Mouse (Mus musculus): ENCODE measurements around the gene Polr2g.
A peak's percentile ranks its signal among the peaks of the same experiment; 100 is the strongest.

The Polr2g gene

DNA sequence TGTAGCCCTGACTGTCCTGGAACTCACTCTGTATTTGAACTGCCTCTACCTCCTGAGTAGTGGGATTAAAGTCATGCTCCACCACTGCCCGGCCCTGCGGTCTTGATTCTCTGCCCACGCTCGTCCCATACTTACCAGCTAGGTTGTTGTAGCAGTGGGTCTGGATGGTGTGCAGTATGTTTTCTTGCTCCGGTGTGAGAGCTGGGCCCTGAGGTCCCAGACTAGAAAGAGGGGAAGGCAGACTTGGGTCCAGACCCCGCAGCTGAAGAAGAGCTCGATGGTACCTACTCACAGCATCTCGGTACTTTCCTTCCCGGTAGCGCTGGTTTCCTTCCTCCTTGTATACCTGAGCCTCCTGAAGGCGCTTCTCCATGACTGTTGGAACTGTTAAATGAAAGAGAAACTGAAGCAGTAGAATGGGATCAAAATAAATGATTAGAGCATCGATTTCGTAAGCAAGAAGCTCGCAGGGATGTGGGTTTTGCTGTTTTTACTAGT, 20.0 kb upstream of the Polr2g start:
- DNase-seq = peak in 1 of 2 experiments; percentile 28

DNA sequence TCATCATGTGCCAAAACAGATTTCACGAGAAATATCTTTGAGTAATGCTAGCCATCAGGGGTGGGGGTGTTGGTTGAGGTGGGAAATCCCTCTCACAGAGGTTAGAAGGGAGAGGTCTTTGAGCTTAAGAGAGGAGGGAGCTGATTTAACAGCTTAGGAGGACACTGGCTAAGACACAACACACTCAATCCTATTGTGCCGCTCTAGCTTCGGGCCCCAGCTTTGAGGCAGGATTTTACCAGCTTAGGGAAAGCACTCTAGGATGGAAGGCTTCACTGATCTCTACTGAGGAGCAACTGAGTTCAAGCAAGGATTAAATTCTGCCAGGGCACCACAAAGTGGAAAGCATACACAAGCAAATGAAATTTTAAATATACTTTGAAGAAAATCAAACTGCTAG, 18.6 kb upstream of the Polr2g start:
- DNase-seq = no peak

DNA sequence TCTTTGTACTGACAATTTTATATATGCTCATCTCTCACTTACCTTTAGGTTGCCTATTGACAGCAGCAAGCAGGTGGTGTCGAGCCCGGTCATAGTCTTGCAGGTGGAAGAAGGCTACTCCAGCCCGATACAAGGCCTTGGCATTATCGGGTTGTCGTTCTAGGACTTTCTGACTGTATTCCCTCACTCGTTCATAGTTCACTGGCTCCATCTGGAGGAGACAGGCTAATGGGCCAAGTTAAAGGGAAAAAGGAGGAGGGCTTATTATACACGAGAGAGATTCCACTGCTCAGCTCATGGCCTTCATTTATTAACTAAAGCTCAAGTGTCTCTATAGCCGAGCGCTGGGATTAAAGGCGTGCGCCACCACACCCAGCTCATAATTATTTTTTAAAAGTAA, 17.4 kb upstream of the Polr2g start:
- peak in 1 of 2 experiments; percentile 37 for DNase-seq

DNA sequence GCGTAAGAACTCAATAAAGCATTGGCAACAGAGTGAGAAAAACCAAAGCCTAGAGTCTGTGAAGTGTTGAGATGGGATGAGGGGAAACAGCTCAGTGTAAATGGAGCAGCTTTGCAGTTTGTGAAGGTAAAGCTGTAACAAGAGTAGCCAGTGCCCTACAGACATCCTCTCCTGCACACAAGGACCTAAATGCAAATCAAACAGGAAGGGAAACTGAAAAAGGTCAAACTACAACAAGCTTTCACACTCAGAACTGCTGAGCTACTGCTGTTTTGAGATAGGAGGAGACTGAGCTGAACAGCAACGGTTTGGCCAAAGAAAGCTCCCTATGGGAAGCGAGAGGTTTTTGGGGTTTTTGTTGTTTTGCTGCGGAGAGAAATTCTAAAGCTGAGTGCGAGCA, 8.4 kb upstream of the Polr2g start:
- no peak for DNase-seq

DNA sequence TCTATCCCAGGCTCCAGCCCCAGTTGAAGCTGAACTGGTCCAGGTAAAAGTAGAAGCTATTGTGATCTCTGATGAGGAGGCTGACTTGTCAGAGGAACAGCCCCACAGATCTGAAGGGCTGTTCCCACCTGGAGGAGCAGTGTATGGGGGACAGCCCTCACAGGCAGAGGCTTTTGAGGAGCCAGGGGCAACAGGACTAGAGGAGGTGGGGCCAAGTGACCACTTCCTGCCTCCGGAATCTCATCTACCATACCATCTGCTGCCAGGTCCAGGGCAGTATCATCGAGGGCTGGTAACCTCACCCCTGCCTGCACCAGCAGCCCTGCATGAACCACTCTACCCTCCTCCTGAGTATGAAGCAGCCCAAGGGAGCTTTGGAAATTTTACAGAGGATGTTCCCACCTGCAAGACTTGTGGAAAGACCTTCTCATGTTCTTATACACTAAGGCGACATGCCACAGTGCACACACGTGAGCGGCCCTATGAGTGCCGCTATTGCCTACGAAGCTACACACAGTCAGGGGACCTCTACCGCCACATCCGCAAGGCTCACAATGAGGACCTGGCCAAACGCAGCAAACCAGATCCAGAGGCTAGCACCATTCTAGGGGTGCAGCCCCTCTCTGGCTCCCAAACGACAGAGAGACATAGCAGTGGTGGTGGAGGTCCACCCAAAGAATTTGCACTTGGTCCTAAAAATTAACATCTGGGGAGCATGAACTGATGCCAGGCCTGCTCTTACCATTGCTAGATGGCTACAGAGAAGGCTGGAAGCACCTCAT, 5.7 kb upstream of the Polr2g start:
- DNase-seq = no peak

DNA sequence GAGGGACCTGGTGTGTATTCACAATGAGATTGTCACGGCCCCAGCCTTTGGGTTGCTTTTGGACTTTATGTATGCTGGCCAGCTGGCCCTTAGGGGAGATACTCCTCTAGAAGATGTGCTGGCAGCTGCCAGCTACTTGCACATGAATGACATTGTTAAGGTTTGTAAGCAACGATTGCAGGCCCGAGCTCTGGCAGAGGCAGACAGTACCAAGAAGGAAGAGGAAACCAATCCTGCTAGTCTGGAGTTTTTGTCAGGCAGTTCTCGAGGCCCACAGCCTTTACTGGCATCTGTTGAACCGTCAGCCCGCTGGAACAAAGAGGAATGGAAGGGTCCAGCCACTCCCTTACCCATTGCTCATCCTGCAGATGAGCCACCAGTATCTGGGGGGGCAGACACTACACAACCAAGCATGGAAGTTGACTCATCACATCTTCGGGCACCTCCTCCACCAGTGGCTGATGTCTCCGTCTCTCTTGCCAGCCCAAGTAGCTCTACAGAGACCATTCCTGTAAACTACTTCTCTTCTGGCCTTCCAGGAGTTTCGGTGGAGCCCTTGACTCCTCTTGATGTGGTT, 4.9 kb upstream of the Polr2g start:
- DNase-seq = no peak

DNA sequence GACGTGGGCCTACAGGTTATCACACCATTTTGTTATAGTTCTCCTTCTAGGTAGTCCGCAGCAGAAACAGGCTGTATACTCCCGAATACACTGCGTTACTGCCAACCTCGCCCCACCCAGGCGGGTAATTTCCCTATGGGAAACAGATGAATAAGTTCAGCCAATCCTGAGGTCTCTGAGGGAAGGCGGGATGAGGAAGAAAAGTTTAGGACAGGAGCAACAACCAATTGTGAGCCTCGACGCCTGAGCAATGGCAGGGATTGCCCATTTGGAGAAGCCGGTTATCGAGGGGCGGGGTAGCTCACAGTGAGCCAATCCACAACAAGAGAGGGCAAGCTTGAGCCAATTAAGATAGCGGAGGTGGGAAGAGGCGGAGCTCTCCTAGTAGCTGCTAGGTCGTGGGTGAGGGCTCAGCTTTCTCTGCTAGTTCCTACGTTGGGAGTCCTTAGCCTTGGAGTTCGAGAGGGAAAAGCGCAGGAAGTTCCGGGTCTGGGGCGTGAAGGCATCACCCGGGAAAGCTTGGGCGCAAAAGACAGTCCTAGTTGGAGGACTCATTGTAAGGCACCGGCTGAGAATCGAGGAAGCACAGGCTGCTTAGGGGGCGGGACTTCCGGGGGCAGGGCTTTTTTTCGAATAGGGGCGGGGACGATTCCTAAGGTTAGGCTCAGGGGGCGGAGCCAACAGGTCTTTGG, 3.9 kb upstream of the Polr2g start, which contains the start of gene Zbtb3:
Gene Zbtb3, plus strand, starts transcription at position 426 of the 692 bp plus-strand sequence.
- peak; percentile 93 to 94 for DNase-seq

DNA sequence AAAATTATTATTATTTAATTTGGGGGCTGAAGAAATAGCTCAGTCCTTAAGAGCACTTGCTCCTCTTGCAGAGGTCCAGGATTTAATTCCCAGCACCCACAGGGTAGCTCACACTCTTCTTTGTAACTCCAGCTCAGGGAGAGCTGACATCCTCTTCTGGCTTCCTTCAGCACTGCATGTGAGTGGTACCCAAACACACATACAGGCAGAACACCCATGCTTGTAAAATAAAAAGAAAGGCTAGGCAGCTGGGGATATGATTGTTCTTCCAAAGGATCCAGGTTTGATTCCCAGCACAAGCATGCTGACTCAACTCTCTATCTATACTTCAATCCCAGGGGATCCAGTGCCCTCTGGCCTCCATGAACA, 554 bp upstream of the Polr2g start:
- DNase-seq = no peak

DNA sequence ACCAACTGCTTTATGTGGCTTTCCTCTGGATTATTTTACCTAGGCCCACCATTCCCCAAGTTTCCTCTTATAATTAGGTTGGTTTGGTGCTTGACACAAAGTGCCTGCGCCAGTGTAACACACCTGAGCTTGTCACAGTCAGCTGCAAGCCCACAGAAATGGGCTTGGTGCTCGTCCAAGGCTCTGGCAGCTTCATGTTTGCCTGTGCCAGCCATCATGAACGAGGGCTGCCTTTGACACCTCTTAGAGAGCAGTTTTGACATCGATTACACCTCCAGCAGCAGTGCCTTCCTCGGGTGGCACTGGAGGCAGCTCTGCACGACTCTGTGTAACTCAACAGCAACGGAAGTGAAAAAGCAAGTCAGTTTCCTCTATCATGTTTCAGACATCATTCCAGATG, 8.2 kb downstream of the Polr2g start:
- no peak for DNase-seq

DNA sequence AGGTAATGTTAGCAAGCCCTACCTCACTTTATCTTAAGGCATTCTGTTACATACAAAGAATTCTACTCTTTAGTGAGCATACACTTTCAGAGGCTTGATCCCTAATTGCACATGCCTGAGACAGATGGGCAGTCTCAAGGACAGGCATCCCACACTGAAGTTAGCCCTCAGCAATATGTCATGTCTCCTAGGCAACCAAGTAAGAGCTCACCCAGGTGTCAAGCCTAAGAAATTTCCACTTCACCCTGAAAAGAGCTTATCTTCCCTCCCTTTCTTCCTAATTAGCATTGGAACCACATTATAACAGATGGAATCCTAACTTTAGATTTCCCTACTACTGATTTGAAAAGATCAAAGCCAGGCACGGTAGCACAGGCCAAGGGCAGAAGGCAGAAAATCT, 9.2 kb downstream of the Polr2g start:
- no peak for DNase-seq

DNA sequence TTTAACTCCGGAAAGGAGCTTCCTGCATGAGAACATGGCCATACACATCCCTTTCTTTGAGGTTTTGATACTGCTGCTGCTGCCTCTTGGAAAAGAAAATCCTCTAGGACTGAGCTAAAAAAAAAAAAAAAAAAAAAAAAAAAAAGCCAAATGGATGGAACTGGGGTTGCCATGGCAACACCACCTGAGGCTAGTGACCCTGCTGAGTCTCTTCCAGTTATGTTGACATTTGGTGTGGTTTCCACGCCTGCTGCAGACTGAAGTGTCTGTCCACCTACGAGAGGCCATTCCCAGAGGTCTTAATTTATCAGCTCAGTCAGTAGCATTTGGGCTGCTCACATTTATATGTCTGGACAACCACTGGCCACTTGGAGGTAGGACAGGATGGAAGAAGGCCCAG, 9.9 kb downstream of the Polr2g start:
- peak; percentile 37 to 69 for DNase-seq

DNA sequence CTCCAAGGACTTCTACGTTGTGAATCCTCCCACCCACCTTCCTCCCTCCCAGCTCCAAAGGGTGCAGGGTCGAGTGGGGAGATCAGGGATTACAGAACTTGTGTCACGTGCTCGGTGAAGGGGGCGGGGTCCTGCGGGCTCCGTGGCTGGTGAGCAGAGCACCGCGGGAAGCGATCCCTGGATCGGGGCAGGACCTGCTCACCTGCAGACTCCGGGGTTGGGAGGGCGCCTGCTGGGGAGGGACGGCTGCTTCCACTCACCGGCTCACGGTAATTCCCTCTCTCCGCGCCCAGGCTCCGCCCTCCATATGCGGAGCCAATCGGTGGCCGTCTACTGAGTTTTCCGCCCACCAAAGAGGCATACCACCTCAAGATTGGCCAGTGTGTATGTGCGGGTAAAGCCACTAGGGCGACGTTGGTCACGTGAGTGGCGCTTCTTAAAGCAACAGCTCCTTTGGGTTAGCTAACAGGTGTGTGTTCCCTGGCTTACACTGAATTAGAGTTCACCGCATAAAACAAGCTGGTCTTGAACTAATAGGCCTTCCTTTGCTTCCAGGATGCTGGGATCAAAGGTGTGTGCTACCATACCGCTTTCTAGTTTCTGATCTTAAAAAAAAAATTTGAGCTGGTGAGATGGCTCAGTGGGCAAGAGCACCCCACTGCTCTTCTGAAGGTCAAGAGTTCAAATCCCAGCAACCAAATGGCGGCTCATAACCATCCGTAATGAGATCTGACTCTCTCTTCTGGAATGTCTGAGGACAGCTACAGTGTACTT, 12.2 kb downstream of the Polr2g start, which contains the start of gene Taf6l:
Gene Taf6l, minus strand, starts transcription at position 410 of the 774 bp plus-strand sequence.
- peak; percentile 89 to 93 for DNase-seq

DNA sequence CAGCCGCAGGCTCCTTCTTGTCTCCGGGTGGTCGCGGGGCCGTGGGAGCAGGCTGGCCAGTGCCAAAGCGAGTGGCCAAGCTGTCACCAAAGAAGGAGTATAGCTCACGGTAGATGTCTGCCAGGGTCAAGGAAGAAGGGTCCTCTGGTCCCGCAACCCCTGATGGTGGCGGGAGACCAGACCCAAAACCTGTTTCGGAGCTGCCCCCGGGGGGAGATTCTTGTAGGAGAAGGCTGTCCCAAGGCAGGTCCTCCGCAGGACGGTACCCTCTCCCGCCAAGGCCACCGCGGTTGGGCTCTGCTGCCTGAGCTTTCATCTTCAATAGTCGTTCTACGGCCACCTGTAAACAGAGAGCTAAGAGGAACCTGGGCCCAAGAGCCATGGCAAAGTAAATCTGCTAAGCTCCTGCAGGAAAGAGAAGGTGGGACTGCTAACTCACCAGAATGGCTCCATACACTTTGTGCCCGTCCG, 23.4 kb downstream of the Polr2g start:
- no peak for DNase-seq

DNA sequence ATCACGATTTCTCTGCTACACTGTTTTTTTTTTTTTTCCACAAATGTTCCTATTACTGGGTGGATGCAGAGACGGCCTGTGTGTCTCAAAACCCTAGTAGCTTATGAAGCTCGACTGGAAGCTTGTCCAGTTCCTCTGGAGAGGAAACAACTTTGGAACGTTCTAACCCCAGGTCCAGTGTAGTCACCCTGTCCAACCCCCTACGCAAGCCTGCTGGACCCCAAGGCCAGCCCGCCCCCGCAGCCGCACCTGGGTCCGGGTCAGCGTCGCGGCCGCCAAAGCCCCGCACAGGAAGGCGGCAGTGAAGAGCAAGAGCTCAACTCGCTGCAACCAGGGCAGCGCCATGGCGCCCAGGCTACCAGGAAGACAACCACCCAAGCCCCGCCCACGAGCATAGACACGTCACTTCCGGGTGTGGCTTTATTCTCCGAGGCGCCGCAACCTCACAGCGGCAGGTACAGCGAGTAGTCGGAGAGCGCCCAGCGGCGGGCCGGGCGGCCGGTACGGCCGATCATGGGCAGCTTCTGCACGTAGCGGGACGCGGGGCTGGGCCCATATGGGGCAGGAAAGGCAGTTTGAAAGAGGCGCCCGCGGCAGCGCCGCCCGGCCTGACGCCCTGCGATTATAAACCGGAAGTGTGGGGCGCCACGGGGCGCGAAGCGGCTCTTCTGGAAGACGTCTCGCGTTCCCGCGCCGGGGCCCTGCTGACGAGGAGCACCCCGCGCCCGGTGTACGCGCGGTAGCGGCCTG, 24.1 kb downstream of the Polr2g start, which contains the start of gene Tmem179b:
Gene Tmem179b, minus strand, starts transcription at position 382 of the 750 bp plus-strand sequence.
- DNase-seq = peak; percentile 98 to 99

DNA sequence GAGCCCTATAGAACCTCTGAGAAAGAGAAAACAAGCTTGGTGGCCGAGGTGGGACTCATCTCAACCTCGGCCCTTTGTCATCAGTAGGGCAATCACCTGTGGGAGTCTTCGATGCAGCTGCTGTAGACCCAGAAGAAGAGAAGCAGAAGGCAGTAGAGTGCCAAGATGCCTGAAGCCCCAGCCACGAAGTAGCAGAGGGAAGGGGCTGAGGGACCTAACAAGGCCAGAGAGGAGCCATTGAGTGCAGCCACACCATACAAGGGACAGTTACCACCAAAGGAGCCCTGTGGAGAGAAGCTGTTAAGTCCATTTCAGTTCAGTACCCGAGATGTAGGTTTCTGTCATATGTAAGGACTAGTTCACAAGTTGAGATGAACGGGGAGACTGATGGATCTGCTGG, 25.0 kb downstream of the Polr2g start:
- DNase-seq = no peak

DNA sequence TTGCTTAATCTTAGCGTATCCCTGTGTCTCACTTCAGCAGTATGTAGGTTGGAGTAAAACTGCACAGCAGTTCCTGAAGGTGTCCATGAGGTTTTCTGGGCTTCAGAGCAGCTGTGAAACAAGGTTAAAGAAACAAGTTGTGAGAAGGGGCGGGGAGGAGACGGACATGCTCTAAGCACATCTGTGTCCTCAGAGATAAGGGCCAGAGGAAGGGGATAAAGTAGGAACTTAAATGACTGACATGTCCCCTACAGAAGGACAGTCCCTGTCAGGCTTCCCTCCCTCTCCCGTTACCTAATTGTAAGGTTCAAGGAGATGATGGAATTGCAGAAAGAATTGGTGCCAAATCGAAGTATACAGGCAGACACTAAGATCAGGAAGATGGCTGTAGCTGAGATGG, 25.4 kb downstream of the Polr2g start:
- DNase-seq = no peak

DNA sequence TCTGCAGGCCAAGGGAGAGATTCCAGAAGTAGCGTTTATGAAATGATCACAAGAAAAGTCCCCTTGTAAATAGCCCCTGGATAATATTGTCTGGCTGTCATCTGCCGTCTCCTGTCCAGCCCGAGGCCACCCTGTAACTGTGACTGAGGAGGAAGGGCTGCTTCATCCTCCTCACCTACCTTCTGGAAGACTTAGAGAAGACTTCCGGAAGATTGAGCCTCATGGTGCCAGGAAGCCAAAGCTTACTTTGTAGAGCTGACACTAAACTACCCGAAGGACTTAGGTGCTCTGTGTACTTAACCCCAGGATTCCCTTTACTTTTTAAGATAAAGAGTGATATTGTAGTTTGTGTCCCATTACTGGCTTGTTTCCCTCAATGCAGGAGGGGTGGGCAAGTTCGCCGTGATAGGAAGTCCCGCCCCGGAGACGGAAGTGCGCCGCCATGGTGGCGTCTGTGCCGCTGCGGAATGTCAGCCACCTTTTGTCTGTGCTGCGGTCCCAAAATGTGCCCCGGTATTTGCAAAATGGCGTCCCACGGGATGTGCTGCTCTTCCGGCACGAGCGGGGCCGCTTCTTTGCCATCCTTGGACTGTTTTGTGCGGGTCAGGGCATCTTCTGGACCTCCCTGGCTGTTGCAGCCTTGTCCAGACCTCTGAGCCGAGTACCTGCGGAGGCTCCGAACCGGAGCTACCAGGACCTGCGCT, 27.7 kb downstream of the Polr2g start, which contains the start of gene Tmem223:
Gene Tmem223, plus strand, starts transcription at position 430 of the 704 bp plus-strand sequence.
- DNase-seq = peak; percentile 85 to 90

DNA sequence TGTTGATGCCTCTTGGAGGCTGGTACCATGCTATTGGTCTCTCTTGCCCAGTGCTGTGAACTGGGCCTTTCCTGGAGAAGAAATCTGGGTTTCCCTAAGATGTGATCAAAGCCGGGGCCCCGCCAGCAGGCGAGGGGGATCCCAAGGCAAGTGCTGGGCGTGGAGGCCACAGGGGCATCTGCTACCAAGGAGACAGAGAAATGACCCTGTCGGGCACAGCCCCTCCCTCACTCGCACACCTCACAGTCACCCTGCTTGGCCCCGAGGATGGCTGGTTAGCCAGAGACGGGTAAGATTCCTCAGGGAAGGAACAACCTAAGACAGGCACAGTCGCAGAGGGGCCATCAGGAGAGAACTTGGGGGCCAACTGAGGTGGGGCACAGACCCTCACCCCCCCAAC, 32.8 kb downstream of the Polr2g start:
- no peak for DNase-seq

DNA sequence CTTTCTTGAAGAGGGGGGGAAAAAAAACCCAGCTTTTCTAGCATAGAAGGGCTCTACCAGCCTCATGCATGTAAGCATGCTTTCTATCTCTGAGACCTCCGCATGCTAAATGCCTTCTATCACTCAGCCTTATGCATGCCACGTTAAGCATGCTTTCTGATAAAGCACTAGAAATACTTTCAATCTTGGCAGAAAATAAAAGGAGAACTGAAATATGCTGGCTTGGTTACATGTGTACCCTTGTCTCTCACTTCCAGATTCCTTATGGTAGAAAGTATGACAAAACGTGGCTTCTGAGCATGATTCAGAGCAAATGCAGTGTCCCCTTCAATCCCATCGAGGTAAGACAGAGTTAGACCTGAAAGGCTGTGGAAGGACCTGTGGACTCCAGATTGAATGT, 35.1 kb downstream of the Polr2g start:
- no peak for DNase-seq

DNA sequence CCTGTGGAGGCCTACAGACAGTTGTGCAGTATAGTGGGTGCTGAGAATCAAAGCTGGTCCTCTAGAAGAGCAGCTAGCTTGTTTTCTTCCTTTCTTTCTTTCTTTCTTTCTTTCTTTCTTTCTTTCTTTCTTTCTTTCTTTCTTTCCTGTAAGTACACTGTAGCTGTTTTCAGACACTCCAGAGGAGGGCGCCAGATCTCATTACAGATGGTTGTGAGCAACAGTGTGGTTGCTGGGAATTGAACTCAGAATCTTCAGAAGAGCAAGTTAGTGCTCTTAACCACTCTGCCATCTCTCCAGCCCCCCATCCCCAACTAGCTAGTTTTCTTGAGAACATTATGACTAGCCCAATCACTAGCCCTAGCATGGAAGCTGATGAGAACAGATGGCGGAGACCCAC, 37.6 kb downstream of the Polr2g start:
- DNase-seq = no peak

DNA sequence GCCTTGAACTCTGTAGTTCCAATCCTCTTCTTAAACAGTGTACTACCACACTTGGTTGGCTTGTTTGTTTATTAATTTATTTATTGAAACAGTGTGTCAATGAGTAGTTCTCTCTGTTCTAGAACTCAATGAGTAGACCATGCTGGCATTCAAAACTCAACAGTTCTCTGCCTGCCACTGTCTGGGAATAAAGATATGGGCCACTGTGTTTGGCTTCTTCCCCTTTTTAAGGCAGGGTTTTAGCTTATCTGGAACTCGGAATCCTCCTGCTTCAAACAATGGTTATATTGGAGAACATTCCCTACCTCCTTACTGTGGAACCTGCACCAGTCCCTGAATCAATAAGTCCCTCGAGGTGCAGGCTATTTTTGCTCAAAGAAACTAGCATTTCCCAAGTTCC, 39.5 kb downstream of the Polr2g start:
- DNase-seq = no peak

All from cerebellum, postnatal 25 days (tissue).